Mouse (Mus musculus) CH12.LX (cell line): Measurements from ENCODE around the gene Sec14l3. TPM values are rescaled to one million over a fixed set of nuclear protein-coding genes. Genes with fewer than 3 reads are reported as not detected.

Experiments
- DNase-seq: peaks from one replicate; pipeline ENCODE4 v3.0.0-alpha.2; 2013; ENCODE audit errors: extremely low read depth
- H3K27ac ChIP-seq: 2 replicates; pipeline ENCODE4 v1.5.1; 2012; ENCODE audit warnings: low read depth, mild to moderate bottlenecking, control low read depth, moderate library complexity; ENCODE audit not compliant: insufficient read depth
- H3K27me3 ChIP-seq: replicated peaks from 2 replicates; pipeline ENCODE3; 2012; ENCODE audit warnings: inconsistent platforms
- H3K36me3 ChIP-seq, 2 experiments: replicated peaks in 1 of 2; 2 replicates each; pipeline versions ENCODE3 to v1.6.1; 2012; ENCODE audit warnings: inconsistent platforms in 1 of 2, low read length in 1 of 2, mild to moderate bottlenecking in 1 of 2, mixed read lengths in 1 of 2, moderate library complexity in 1 of 2; ENCODE audit not compliant: control insufficient read depth in 1 of 2, insufficient read depth in 1 of 2
- H3K4me1 ChIP-seq, 2 experiments: 2 replicates each; pipeline ENCODE4 v1.6.1; 2012; ENCODE audit warnings: inconsistent platforms in 1 of 2, moderate library complexity in 1 of 2; ENCODE audit not compliant: insufficient read depth in 2 of 2, control insufficient read depth in 1 of 2
- H3K4me2 ChIP-seq: 2 replicates; pipeline ENCODE4 v1.6.1; 2012; ENCODE audit warnings: low read depth, mild to moderate bottlenecking, control low read depth; ENCODE audit not compliant: poor library complexity, insufficient read depth, severe bottlenecking
- H3K4me3 ChIP-seq, 3 experiments: fragments of 150-350 bp in 1 of 3; sonication (generic) in 1 of 3; replicated peaks in 1 of 3; 2 replicates each; pipeline versions ENCODE3 to v1.5.1; 2011 to 2012; ENCODE audit warnings: low read depth in 2 of 3, low read length in 2 of 3, mild to moderate bottlenecking in 2 of 3, moderate library complexity in 2 of 3, control low read depth in 1 of 3, improper control_type of control experiment in 1 of 3, inconsistent platforms in 1 of 3, mixed read lengths in 1 of 3; ENCODE audit not compliant: poor library complexity in 1 of 3
- H3K79me2 ChIP-seq: replicated peaks from 2 replicates; pipeline ENCODE4 v1.6.1; 2012; ENCODE audit warnings: mild to moderate bottlenecking, moderate library complexity; ENCODE audit not compliant: control insufficient read depth, poor library complexity, insufficient read depth, severe bottlenecking; ENCODE audit errors: extremely low read depth
- H3K9ac ChIP-seq: 2 replicates; pipeline ENCODE4 v1.6.1; 2012; ENCODE audit warnings: low read depth, mild to moderate bottlenecking, control low read depth, moderate library complexity; ENCODE audit not compliant: insufficient read depth
- H3K9me3 ChIP-seq: replicated peaks from 2 replicates; pipeline ENCODE3; 2012; ENCODE audit warnings: low read length, inconsistent platforms, mixed read lengths
- CTCF ChIP-seq, 2 experiments: IDR thresholded peaks in 1 of 2; conservative IDR thresholded peaks in 1 of 2; 2 replicates each; pipeline ENCODE4 v1.5.1; 2011 to 2012; ENCODE audit warnings: low read depth in 2 of 2, low read length in 2 of 2, improper control_type of control experiment in 1 of 2, inconsistent platforms in 1 of 2, mild to moderate bottlenecking in 1 of 2, moderate library complexity in 1 of 2
- EP300 ChIP-seq: IDR thresholded peaks from 2 replicates; pipeline ENCODE4 v1.6.1; 2011; ENCODE audit warnings: low read length, improper control_type of control experiment
- MAX ChIP-seq: IDR thresholded peaks from 2 replicates; pipeline ENCODE4 v1.6.1; 2011; ENCODE audit warnings: low read length, improper control_type of control experiment
- NELFE ChIP-seq: IDR thresholded peaks from 2 replicates; pipeline ENCODE4 v1.6.1; 2011; ENCODE audit warnings: low read depth, low read length, improper control_type of control experiment
- POLR2A ChIP-seq: IDR thresholded peaks from 2 replicates; pipeline ENCODE4 v1.6.1; 2011; ENCODE audit warnings: low read depth, mild to moderate bottlenecking, improper control_type of control experiment, low read length
- RAD21 ChIP-seq: IDR thresholded peaks from 2 replicates; pipeline ENCODE4 v1.6.1; 2011; ENCODE audit warnings: low read depth, mild to moderate bottlenecking, low read length, improper control_type of control experiment, moderate library complexity
- SIN3A ChIP-seq: IDR thresholded peaks from 2 replicates; pipeline ENCODE4 v1.6.1; 2012; ENCODE audit warnings: low read length, improper control_type of control experiment, inconsistent platforms
- UBTF ChIP-seq: IDR thresholded peaks from 2 replicates; pipeline ENCODE4 v1.6.1; 2012; ENCODE audit warnings: low read depth, mild to moderate bottlenecking, inconsistent platforms, low read length, improper control_type of control experiment, moderate library complexity
- ZMIZ1 ChIP-seq: IDR thresholded peaks from 2 replicates; pipeline ENCODE4 v1.6.1; 2012; ENCODE audit warnings: low read depth, mild to moderate bottlenecking, inconsistent platforms, low read length, improper control_type of control experiment
- dilution Hi-C: fragments of 300-500 bp; cut with MboI; formaldehyde crosslinking; loops from 2 replicates; pipeline ENCODE4 v1.14.3; 2020; ENCODE audit warnings: low sequenced_read_pairs; ENCODE audit not compliant: extremely low pct_unique_long_range_greater_than_20kb, extremely low pct_ligation_motif_present
- in situ Hi-C: fragments of 300-500 bp; cut with MboI; formaldehyde crosslinking; loops from 3 replicates; pipeline ENCODE4 v1.14.3; 2019; ENCODE audit warnings: low sequenced_read_pairs, low pct_ligation_motif_present, low pct_unique_long_range_greater_than_20kb, mixed read lengths
- polyA plus RNA-seq: library from polyadenylated mRNA; unstranded; fragments of >175 nt; gene quantifications from 2 replicates; pipeline ENCODE4 v1.2.1, GENCODE M21; 2012; ENCODE audit warnings: low read depth; ENCODE audit not compliant: insufficient read length
- total RNA-seq, 2 experiments: library from RNA; depleted of rRNA; stranded (reverse); fragments of 300-350 nt in 1 of 2; fragments of >200 nt in 1 of 2; gene quantifications; 2 replicates each; pipeline ENCODE4 v1.2.3; 2012 to 2014

Sec14l3 gene
- total and polyA plus RNA-seq, 3 experiments: not detected

DNA sequence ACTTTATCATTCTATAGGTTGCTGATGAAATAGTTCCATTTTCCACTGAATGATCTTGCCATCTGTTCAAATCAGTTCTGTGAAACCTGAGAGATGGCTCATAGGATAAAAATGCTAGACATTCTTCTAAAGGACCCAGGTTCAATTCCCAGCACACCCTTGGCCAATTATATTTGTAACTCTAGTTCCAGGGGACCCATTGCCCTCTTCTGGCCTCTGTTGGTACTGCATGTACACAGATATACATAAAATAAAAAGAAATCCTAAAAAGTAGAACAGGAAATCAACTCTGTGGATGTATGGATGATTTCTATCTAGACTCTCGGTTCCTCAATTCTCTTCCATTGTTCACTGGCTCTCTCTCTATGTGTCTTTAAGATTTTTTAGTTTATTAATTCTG lies 62.4 kb downstream of the Sec14l3 start:
- Histone ChIP-seq H3K9ac (no peak overlapping the region), H3K27ac (no peak overlapping the region), H3K36me3 (no peaks in the 10 kb centered on the region), H3K4me1 (peaks cover 4 to 9% of the 10 kb centered on the region in 2 experiments), H3K79me2 (no peaks in the 10 kb centered on the region), H3K9me3 (peaks cover 22% of the 10 kb centered on the region), H3K4me3 (no peak overlapping the region), H3K27me3 (no peaks in the 10 kb centered on the region), H3K4me2 (no peak overlapping the region)
- TF ChIP-seq CTCF (conservative IDR thresholded peaks at IDR 0.05 in 1 of 2, IDR thresholded peaks at IDR 0.05 in 1 of 2; ENCODE audit: low read depth in 2 of 2, low read length in 2 of 2): peak; percentile 25 to 51; a peak in 3 of 4 replicates
- TF ChIP-seq UBTF: no peak
- TF ChIP-seq MAX: no peak
- no peak for TF ChIP-seq SIN3A
- TF ChIP-seq ZMIZ1: no peak
- TF ChIP-seq POLR2A: no peak
- TF ChIP-seq NELFE: no peak
- peak; percentile 25 for TF ChIP-seq RAD21
- TF ChIP-seq EP300: no peak
- dilution Hi-C loops (no loop called here), in situ Hi-C loops (no loop called here)
- DNase-seq: no peak

Other genes with a start within 250 kb of the Sec14l3 start
- not detected in 2 replicates for gene Osbp2, start 200.9 kb upstream of the Sec14l3 start, total RNA-seq (2012; rRNA removed)
- gene Osbp2, start 200.9 kb upstream of the Sec14l3 start, total RNA-seq (2014; rRNA removed): not detected in 2 replicates
- gene Osbp2, start 200.9 kb upstream of the Sec14l3 start, polyA plus RNA-seq: not detected in 2 replicates
- 0.08 and 0.21 TPM in 2 replicates for gene 4921536K21Rik, start 169.7 kb upstream of the Sec14l3 start, total RNA-seq (2012; rRNA removed)
- gene 4921536K21Rik, start 169.7 kb upstream of the Sec14l3 start, total RNA-seq (2014; rRNA removed): 0.08 TPM in 1 of 2 replicates, not detected in the other
- 0.56 and 0.61 TPM in 2 replicates for gene 4921536K21Rik, start 169.7 kb upstream of the Sec14l3 start, polyA plus RNA-seq
- 4.7 and 4.8 TPM in 2 replicates for gene Dusp18, start 169.6 kb upstream of the Sec14l3 start, total RNA-seq (2012; rRNA removed)
- gene Dusp18, start 169.6 kb upstream of the Sec14l3 start, total RNA-seq (2014; rRNA removed): 2.3 and 2.8 TPM in 2 replicates
- gene Dusp18, start 169.6 kb upstream of the Sec14l3 start, polyA plus RNA-seq: 5.5 and 6.6 TPM in 2 replicates
- gene Slc35e4, start 150.2 kb upstream of the Sec14l3 start, total RNA-seq (2012; rRNA removed): 9.5 and 10.9 TPM in 2 replicates
- gene Slc35e4, start 150.2 kb upstream of the Sec14l3 start, total RNA-seq (2014; rRNA removed): 3.3 and 4.5 TPM in 2 replicates
- gene Slc35e4, start 150.2 kb upstream of the Sec14l3 start, polyA plus RNA-seq: 4.0 and 4.6 TPM in 2 replicates
- gene Tcn2, start 132.7 kb upstream of the Sec14l3 start, total RNA-seq (2012; rRNA removed): 4.7 and 8.6 TPM in 2 replicates
- 1.2 and 1.3 TPM in 2 replicates for gene Tcn2, start 132.7 kb upstream of the Sec14l3 start, total RNA-seq (2014; rRNA removed)
- 2.5 and 2.7 TPM in 2 replicates for gene Tcn2, start 132.7 kb upstream of the Sec14l3 start, polyA plus RNA-seq
- 120 and 149 TPM in 2 replicates for gene Pes1, start 100.9 kb upstream of the Sec14l3 start, total RNA-seq (2012; rRNA removed)
- gene Pes1, start 100.9 kb upstream of the Sec14l3 start, total RNA-seq (2014; rRNA removed): 226 and 251 TPM in 2 replicates
- 304 and 311 TPM in 2 replicates for gene Pes1, start 100.9 kb upstream of the Sec14l3 start, polyA plus RNA-seq
- 0.21 and 0.50 TPM in 2 replicates for gene 4930556J24Rik, start 88.1 kb upstream of the Sec14l3 start, total RNA-seq (2012; rRNA removed)
- gene 4930556J24Rik, start 88.1 kb upstream of the Sec14l3 start, total RNA-seq (2014; rRNA removed): not detected in 2 replicates
- 0.70 and 0.78 TPM in 2 replicates for gene 4930556J24Rik, start 88.1 kb upstream of the Sec14l3 start, polyA plus RNA-seq
- 0.08 TPM in 1 of 2 replicates, not detected in the other for gene Gal3st1, start 81.2 kb upstream of the Sec14l3 start, total RNA-seq (2012; rRNA removed)
- not detected in 2 replicates for gene Gal3st1, start 81.2 kb upstream of the Sec14l3 start, total RNA-seq (2014; rRNA removed)
- gene Gal3st1, start 81.2 kb upstream of the Sec14l3 start, polyA plus RNA-seq: 0.14 TPM in 1 of 2 replicates, not detected in the other
- gene Sec14l4, start 33.4 kb upstream of the Sec14l3 start, total RNA-seq (2012; rRNA removed): 0.47 and 0.55 TPM in 2 replicates
- 0.42 and 0.46 TPM in 2 replicates for gene Sec14l4, start 33.4 kb upstream of the Sec14l3 start, total RNA-seq (2014; rRNA removed)
- gene Sec14l4, start 33.4 kb upstream of the Sec14l3 start, polyA plus RNA-seq: 2.2 and 3.5 TPM in 2 replicates
- 30.0 and 41.0 TPM in 2 replicates for gene Mtfp1, start 30.6 kb downstream of the Sec14l3 start, total RNA-seq (2012; rRNA removed)
- 22.1 and 22.3 TPM in 2 replicates for gene Mtfp1, start 30.6 kb downstream of the Sec14l3 start, total RNA-seq (2014; rRNA removed)
- gene Mtfp1, start 30.6 kb downstream of the Sec14l3 start, polyA plus RNA-seq: 27.0 and 27.7 TPM in 2 replicates
- gene Sec14l2, start 58.6 kb downstream of the Sec14l3 start, total RNA-seq (2012; rRNA removed): 21.5 and 26.1 TPM in 2 replicates
- gene Sec14l2, start 58.6 kb downstream of the Sec14l3 start, total RNA-seq (2014; rRNA removed): 21.9 and 24.2 TPM in 2 replicates
- gene Sec14l2, start 58.6 kb downstream of the Sec14l3 start, polyA plus RNA-seq: 16.7 and 19.0 TPM in 2 replicates
- gene Rnf215, start 70.4 kb downstream of the Sec14l3 start, total RNA-seq (2012; rRNA removed): 24.8 and 25.0 TPM in 2 replicates
- gene Rnf215, start 70.4 kb downstream of the Sec14l3 start, total RNA-seq (2014; rRNA removed): 14.9 and 18.2 TPM in 2 replicates
- gene Rnf215, start 70.4 kb downstream of the Sec14l3 start, polyA plus RNA-seq: 22.5 and 24.3 TPM in 2 replicates
- gene Ccdc157, start 95.5 kb downstream of the Sec14l3 start, total RNA-seq (2012; rRNA removed): 4.2 and 4.4 TPM in 2 replicates
- gene Ccdc157, start 95.5 kb downstream of the Sec14l3 start, total RNA-seq (2014; rRNA removed): 2.3 and 2.6 TPM in 2 replicates
- gene Ccdc157, start 95.5 kb downstream of the Sec14l3 start, polyA plus RNA-seq: 3.9 and 4.0 TPM in 2 replicates
- gene Sf3a1, start 95.5 kb downstream of the Sec14l3 start, total RNA-seq (2012; rRNA removed): 46.5 and 56.9 TPM in 2 replicates
- 28.6 and 29.5 TPM in 2 replicates for gene Sf3a1, start 95.5 kb downstream of the Sec14l3 start, total RNA-seq (2014; rRNA removed)
- gene Sf3a1, start 95.5 kb downstream of the Sec14l3 start, polyA plus RNA-seq: 93.4 and 97.6 TPM in 2 replicates
- 30.3 and 37.7 TPM in 2 replicates for gene Tbc1d10a, start 121.9 kb downstream of the Sec14l3 start, total RNA-seq (2012; rRNA removed)
- 30.9 and 33.9 TPM in 2 replicates for gene Tbc1d10a, start 121.9 kb downstream of the Sec14l3 start, total RNA-seq (2014; rRNA removed)
- 33.5 and 37.6 TPM in 2 replicates for gene Tbc1d10a, start 121.9 kb downstream of the Sec14l3 start, polyA plus RNA-seq
- gene Castor1, start 153.4 kb downstream of the Sec14l3 start, total RNA-seq (2012; rRNA removed): 4.7 and 5.8 TPM in 2 replicates
- 13.0 TPM in 2 replicates for gene Castor1, start 153.4 kb downstream of the Sec14l3 start, total RNA-seq (2014; rRNA removed)
- 18.2 and 23.7 TPM in 2 replicates for gene Castor1, start 153.4 kb downstream of the Sec14l3 start, polyA plus RNA-seq
- gene Osm, start 171.6 kb downstream of the Sec14l3 start, total RNA-seq (2012; rRNA removed): 11.0 and 12.8 TPM in 2 replicates
- 11.8 and 15.1 TPM in 2 replicates for gene Osm, start 171.6 kb downstream of the Sec14l3 start, total RNA-seq (2014; rRNA removed)
- 10.4 and 12.5 TPM in 2 replicates for gene Osm, start 171.6 kb downstream of the Sec14l3 start, polyA plus RNA-seq
- gene Lif, start 192.7 kb downstream of the Sec14l3 start, total RNA-seq (2012; rRNA removed): 0.42 and 1.8 TPM in 2 replicates
- gene Lif, start 192.7 kb downstream of the Sec14l3 start, total RNA-seq (2014; rRNA removed): 0.05 and 0.15 TPM in 2 replicates
- gene Lif, start 192.7 kb downstream of the Sec14l3 start, polyA plus RNA-seq: 0.07 and 0.17 TPM in 2 replicates